Mouse (Mus musculus): ENCODE measurements around the gene Xylt1.

The Xylt1 gene

DNA sequence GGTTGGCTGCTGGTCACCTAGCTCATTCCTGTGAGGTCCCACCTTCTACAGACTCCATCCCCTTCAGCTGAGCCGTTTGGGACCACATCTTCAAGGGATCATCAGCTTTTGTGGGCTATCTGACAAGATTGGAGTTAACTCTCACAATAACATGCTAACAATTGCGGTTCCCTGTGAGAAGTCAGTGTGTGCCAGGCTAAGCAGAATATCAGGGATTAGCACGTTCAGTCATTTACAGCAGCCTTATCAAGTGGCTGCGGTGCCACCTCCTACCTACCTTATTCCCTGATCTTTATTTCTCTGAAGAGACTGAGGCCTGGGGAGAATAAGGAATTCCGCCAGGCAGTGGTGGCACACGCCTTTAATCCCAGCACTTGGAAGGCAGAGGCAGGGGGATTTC, 13.6 kb downstream of the Xylt1 start:
- no peak for DNase-seq (ENCODE audit: low read depth, low spot score)

DNA sequence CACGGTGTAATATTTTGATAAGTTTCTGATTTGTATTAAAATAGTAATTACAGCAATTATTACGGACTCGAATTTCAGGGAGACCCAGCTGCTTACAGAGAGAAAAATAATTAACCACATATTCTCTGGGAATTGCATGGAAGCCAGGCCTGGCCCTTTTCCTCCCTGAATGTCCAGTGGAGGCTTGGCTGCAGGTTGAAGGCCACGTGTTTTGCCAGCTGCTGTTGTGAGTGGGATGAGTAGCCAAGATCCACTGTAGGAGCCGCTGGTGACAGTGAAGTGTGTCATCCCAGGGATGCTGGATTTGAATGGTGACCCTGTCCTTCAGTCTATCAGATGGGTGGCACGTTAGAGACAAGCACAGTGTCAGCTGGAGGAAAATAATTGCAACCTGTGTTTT, 14.7 kb downstream of the Xylt1 start:
- DNase-seq (ENCODE audit: low read depth, low spot score), result no peak

DNA sequence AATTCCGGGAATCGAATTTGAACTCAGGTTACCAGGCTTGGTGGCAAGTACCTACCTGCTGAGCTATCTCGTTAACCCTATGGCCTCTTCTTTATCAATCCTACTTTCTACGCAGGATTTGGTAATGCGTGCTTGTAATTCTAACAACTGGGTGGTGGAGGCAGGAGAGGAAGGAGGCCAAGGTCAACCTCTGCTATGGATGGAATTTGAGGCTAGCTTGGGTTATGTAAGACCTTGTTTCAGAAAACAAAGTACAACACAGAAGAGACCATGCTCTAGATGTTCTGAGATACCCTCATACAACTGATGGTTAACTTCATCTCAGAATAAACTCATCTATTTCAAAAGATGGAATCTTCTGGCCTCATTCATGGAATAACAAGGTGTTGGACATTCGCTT, 17.1 kb downstream of the Xylt1 start:
- DNase-seq (ENCODE audit: low read depth, low spot score), result no peak

DNA sequence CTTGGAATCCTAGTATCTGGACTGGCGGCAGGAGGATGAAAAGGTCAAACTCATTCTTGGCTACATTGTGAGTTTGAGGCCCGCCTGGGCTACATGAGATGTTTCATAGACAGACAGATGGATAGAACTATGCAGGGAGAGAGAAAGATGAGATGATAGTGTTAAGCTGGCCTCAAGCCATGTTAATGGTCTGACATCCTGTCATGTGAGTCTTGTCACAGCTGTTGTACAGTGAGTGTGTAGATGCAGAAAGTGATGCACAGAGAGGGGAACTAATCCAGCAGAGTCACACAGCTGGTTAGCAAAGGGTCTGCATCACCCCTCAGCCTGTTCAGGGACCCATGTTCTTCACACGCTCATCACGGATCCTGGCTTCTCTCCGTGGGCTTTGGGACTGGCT, 19.2 kb downstream of the Xylt1 start:
- DNase-seq (ENCODE audit: low read depth, low spot score), result no peak

DNA sequence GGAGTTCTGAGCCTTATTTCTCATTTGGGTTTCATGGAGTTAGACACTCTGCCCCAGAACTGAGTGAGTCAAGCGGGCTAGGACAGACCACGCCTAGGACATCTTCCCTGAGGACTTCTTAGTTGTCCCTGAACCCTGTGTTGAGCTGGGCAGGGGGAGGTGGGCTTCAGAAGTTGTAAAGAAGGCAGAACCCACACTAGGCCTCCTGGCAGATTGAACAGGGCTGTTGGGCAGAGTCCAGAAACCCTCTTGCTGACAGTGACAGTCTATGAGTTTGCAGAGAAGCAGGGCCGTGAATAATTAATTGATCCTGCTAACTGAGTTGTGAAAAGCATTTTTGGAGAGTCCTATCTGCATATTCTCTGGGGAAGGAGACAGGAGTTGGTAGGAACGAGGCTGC, 20.8 kb downstream of the Xylt1 start:
- DNase-seq (ENCODE audit: low read depth, low spot score), result no peak

DNA sequence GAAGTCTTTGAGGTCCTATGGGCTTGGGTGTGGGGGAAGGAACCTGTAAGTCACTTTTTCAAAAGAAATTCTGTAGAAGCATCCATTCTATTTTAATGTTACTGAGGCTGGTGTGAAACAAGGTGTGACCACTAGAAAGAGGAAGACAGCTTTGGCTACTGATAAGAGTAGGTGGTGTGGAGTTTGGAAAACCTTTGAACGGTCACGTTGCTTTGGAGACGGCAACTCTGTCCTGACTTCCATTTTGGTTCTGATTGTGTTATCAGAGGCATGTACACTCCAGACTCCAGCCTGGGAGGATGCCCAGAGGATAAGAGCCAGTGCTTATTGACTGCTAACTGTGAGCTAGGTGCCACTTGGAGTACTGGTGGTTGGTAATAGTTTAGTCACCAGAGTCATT, 25.6 kb downstream of the Xylt1 start:
- DNase-seq (ENCODE audit: low read depth, low spot score), result no peak

DNA sequence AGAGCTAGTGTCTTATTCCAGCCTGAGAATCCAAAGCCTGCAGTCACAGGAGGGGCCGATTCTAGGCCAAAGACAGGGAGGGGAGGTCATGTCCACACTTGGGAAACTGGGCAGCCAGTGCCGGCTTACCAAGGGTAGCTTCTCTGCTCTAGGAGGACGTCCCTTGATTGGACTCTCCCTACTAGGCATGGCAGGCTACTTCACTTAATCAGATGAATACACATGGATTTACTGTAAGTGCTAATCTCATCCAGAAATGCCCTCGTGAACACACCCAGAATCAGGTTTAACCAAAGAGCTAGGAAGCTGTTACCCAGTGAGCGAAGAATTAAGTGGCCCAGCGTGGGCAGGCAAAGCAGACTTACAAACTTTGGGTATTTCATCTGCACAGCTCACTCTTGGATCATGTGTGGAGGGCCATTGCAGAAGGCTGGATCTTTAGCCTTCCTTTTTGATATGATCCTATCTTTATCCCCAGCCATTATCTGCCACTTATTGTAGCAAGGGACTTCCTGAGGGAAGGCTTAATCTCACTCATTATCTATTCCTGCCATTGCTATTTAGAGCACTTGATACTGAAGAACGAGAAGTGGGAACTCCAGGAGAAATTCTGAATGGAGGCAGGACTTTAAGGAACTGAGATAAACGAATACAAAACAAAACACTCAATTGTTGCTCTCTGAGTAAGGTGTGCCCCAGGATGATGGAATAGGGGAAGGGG, 28.6 kb downstream of the Xylt1 start:
- DNase-seq (ENCODE audit: low read depth, low spot score), result no peak

DNA sequence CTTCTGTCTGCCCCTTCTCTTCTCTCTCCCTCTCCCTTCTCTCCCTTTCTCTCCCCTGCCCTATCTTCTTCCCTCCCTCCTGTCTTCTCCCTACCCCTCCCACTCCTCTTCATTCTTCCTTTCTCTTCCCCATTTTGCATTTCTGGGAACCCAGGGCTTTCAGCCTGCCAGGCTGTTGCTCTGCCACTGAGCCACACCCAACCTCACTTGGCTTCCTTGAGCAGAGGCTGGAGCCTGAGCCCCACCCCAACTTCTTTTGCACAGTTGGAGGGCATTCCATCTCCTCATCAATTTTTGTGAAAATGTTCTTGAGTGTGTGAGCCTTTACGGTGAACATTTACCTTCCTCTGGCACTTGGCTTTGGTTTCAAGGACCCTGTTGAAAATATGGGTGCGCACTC, 31.1 kb downstream of the Xylt1 start:
- no peak for DNase-seq (ENCODE audit: low read depth, low spot score)

DNA sequence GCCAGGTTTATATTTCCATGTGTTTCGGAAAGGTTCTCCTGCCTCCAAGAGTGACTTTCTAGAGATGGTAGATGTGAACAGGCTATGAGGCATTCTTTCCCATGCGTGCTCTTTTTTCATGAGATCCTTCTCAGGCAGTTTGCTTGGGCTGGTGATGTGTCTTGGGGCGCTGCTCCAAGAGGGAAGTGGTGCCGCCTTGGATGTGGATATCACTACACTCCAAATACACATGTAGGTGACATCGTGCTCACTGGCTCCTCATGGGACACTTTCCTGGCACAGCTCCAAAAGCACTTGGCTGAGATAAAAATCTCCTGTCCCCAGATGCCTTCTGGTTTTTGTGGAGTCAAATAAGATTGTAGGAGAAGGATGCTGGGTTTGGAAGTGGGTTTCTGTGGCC, 31.6 kb downstream of the Xylt1 start:
- DNase-seq (ENCODE audit: low read depth, low spot score), result no peak

DNA sequence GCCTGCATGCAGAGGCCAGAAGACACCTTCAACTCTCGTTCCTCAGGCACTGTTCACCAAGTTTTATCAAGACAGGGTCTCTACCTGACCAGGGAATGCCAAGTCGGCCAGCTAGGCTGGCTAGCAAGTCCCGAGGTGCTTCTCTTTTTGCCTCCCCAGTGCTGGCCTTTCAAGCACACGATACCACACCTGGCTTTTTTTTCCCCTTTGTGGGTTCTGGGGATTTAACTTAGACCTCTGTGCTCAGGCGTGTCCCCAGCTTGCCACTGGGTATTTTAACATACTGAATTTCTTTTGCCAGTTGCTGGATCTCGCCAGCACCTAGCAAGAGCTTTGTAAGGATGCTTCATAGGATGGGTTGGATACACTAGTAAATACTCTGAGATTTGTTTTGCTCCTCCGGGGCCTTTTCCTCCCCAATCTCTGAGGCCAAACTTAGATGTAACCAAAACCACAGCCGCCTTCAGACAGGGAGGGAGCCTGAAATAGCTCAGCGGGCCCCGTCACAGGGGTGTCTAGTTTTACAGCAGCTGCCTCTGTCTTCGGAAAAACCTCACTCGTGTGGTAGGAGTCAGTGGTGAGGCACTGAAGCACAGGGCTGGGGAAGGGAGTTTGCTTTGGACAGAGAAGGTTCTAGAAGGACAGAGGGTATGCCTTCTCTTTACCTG, 33.7 kb downstream of the Xylt1 start:
- DNase-seq (ENCODE audit: low read depth, low spot score), result peak; percentile 81

DNA sequence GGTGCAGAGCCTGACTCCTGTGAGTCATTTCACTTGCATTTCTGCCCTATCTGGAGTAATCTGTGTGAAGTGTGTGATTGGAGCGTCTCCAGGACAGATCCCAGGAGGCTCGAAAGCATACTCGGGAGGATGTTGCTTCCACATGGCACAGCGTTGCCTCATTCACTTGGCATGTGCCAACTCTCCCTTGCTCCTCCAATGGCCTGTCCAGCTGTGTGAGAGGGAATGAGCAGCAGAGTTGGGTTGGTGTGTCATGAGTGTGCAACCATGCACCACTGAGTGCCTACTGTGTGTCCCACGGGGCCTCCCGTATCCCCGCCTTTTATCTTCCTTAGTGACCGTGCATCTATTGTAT, 34.2 kb downstream of the Xylt1 start:
- DNase-seq (ENCODE audit: low read depth, low spot score), result no peak

DNA sequence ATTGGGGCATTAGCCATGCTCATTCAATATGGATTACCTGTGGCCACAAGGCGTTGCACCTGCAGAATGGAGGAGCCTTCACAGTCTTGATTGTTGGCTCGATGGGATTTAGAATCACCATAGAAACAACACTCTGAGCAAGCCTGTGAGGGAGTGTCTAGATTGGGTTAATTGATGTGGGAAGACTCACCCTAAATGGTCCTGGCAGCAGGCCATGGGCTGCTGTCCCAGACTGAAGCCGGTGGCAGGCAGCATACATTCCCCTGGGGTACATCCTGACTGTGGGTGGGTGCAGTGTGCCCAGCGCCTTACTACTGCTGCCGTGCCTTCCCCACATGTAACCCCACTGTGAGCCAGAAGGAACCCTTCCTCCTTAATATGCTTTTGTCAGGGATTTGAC, 38.3 kb downstream of the Xylt1 start:
- no peak for DNase-seq (ENCODE audit: low read depth, low spot score)

DNA sequence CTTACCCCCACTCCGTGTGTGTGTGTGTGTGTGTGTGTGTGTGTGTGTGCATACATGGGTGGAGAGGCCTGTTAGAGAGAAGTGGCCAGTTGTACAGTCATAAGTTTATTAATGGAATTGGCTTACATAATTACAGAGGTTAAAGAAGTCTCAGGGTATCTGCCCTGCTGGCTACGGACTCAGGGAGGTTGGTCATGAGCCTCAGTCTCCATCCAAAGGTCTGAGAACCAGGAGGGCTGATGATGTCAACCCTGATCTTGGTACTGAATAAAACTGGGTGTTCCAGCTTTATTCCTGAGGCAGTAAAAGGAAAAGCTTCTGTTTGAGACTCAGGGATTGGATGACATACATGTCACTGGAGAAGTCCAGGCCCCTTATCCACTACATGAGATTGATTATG, 39.1 kb downstream of the Xylt1 start:
- DNase-seq (ENCODE audit: low read depth, low spot score), result no peak

DNA sequence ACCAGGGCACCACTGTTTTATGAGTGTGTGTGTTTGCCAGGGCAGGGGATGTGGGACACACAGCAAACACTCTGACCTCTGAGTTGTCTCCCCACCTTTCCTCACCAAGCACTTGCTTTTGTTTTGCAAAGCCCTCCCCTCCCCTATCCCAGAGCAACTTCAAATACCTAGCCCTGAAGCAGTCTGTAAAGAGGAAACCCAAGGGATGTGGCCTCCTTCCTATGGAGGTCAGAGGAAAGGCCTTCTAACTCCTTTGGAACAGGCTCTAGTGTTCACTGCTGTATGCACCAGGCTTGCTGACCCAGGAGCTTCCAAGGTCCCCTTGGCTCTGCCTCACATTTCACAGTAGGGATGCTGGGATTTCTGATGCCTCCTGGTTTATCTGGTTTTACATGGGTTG, 39.5 kb downstream of the Xylt1 start:
- DNase-seq (ENCODE audit: low read depth, low spot score), result no peak

DNA sequence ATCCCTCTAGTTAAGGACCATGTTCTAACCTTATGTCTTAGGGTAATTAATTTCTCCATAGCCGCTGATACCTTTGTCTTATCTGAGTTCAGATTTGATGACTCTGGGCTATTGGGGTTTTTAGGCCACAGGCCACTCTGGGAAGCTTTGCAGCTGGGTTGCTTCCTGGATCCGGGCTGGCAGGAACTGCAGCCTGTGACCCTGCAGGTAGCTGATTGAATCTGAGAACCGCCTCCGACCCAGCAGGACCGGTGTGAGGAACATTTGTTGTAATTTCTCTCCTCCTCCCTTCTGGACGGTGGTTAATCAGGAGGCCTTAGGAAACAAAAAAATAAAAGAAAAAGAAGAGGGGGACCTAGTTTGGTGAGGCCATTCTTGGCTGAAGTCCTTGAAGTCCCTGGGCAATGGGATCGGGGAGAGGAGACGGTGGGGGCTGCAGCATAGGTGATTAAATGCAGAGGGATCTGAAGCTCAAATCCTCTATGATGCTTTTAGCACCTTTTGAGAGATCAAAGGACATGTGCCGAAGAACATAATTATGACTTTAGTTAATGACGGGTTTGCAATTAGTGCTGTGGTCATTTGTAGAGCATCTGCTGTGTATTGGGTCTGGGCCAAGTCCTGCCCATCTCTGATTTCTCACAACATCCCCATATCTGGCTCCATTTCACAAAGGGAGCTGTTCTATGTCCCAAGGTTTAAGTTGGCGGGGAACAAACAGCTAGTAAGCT, 40.2 kb downstream of the Xylt1 start:
- no peak for DNase-seq (ENCODE audit: low read depth, low spot score)

DNA sequence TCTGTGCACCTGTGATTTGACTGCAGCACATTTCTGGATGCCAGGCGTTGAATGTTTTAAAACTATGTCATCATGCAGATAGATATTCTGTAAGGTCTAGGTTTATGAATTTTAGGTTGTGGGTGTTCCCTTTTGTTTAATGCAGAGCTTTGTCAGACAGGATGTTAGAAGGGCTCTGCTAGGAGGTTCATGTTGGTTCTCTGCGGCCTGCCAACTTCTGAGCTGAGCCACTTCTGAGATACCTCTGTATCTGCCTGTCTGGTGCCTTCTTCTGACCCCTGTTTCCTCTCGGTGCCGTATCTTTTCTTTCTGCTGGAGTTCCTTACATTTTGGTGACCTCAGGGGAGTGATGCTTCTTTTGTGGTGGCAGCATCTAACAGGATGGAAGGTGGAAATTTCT, 44.1 kb downstream of the Xylt1 start:
- DNase-seq (ENCODE audit: low read depth, low spot score), result peak; percentile 44

DNA sequence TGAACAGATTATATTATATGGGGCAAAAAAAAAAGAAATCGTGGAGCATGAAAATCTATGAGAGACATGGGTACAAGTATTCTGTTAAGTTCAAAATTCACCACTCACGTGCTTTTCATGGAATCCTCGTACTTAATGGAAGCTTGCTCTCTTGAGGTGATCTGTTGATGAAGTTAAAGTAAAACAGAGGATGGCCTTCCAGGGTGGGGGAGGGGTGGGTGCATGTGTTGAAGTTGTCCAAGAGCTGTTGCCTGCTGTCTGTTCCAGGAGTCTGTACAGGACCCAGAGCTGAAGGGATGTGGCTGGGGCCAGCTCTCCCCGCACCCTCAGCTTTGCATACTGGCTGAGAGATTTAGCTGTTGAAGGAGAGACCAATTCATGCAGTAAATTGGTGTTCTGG, 45.6 kb downstream of the Xylt1 start:
- no peak for DNase-seq (ENCODE audit: low read depth, low spot score)

DNA sequence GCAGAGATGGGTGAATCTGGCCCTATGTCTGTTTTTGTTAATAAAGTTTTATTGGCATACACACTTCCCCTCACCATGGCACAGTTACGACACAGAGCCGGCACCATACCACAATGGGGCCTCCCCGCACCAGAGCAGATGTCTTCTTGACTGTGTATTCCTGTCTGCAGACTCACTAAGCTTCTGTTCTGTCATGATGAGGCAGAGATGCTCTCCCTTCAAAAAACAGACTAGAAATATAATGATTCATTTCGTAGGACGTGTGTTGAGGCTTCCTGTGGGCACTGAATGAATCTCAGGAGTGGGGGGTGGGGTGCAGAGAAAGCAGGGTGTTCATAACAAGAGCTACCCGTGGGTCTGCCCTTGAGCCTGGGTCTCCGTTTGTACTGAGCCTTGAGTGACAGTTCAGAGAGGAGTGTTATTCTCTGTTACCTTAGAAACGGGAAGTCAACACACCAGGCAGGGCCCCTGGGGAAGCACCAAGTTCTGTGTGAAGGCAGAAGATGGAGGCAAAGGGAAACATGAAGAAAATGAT, 48.0 kb downstream of the Xylt1 start:
- DNase-seq (ENCODE audit: low read depth, low spot score), result peak; percentile 95

DNA sequence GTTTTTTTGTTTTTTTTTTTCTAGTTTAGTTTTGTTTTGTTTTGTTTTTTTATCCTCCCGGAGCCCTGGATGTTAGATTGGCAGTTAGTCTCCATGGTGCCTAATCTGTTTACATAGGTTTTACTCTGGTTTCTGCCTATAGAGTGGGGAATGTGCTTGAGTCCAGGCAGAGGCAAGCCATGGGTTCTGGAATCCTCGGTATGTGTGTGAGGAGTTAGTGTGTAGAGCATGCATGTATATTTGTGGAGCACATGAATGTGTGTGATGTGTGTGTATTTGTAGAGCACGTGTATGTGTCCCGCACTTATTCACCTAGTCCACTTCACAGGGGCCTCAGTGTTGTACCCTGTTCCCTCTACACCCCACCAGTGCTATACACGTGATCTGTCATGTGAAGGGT, 48.7 kb downstream of the Xylt1 start:
- DNase-seq (ENCODE audit: low read depth, low spot score), result peak; percentile 16

DNA sequence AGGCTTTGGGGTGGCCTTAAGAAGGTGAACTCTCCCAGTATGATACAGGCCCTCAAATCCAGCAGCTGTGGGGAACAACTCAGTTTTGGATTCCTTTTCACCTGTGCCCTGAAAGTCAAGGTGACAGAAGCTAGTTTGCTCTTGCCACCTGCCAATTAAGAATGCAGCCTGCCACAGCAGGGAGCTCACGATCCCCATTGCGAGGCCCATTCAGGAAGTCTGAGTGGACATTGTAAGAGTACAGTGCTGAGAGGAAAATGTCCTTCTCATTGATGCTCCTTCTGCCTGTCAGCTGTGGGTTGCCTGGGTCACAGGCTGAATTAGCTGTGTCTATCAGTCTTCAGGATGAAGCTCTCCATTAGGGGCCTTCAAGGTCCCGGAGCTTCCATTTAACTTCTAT, 49.1 kb downstream of the Xylt1 start:
- no peak for DNase-seq (ENCODE audit: low read depth, low spot score)

DNA sequence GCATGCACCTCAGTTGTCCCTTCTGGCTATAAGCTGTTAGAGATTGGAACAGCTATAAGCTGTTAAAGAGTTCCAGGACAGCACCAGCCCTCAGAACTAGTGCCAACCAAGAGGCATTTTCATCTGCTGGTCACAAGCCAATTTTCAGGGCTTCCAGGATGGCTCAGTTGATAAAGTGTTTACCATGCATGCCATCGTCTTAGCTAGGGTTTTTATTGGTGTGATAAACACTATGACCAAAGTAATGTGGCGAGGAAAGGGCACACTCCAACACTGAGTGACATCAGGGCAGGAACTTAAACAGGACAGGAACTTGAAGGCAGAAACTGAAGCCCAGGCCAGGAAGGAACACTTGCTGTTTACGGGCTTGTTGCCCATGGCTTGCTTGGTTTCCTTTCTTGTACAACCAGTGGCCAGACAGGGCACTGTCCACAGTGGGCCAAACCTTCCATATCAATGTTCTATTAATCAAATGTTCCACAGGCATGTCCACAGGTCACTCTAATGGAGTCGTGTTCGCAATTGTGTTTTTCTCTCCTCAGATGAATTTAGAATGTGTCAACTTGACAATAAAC, 49.7 kb downstream of the Xylt1 start:
- no peak for DNase-seq (ENCODE audit: low read depth, low spot score)

DNA sequence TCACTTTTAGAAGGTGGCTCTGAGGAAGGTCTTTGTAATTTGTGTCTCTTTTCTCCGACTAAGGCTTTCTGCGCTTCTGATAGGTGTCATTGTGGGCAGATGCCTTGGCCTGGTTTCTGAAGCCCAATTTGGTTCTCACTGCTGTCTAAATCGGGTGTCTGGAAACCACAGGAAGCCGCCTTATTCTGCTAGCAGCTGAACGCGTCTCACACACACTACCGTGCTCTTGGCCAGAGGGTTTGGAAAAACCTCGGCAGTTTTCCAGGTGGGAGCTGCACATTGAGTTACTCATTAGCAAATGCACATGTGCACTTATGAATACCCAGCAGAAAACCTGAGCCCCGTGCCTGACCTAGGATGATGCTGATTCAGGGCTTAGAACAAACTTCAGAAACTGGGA, 52.9 kb downstream of the Xylt1 start:
- peak; percentile 49 for DNase-seq (ENCODE audit: low read depth, low spot score)

Measured in CD4-positive helper T cell, adult 2 months (primary cell).